Mouse (Mus musculus) testis, adult 2 months (tissue): Measurements from ENCODE around the gene Atg10.

ENCODE experiments used
- CTCF ChIP-seq: fragments of 200-500 bp; IDR thresholded peaks from 2 replicates; pipeline ENCODE4 v1.5.1; 2012; ENCODE audit warnings: low read depth, mild to moderate bottlenecking, inconsistent platforms, low read length, moderate library complexity; ENCODE audit not compliant: control insufficient read depth, insufficient read depth, insufficient replicate concordance
- POLR2A ChIP-seq: fragments of 200-500 bp; IDR thresholded peaks from 2 replicates; pipeline ENCODE4 v1.6.1; 2012; ENCODE audit warnings: low read depth, mild to moderate bottlenecking, inconsistent platforms, low read length, moderate library complexity; ENCODE audit not compliant: control insufficient read depth

GRCm38 (mm10) chr13:90993602-90994001 lies 230.2 kb downstream of the Atg10 start:
- TF ChIP-seq POLR2A: no peak
- TF ChIP-seq CTCF: no peak
